Mouse (Mus musculus) myocyte (in vitro differentiated cells): Measurements from ENCODE around the gene Nxf1.

Experiments used
- E2F4 ChIP-seq: IDR thresholded peaks from one replicate; pipeline ENCODE4 v1.6.1; 2011; ENCODE audit warnings: mild to moderate bottlenecking, control low read depth, moderate library complexity; ENCODE audit not compliant: insufficient read depth
- MAX ChIP-seq: IDR thresholded peaks from one replicate; pipeline ENCODE4 v1.6.1; 2011; ENCODE audit warnings: low read depth, mild to moderate bottlenecking, control low read depth
- MYOD1 ChIP-seq, 3 experiments: IDR thresholded peaks; one replicate each; pipeline ENCODE4 v1.6.1; 2011; ENCODE audit warnings: control low read depth in 2 of 3, low read depth in 2 of 3, mild to moderate bottlenecking in 2 of 3, moderate library complexity in 1 of 3; ENCODE audit not compliant: insufficient read length in 2 of 3, control insufficient read depth in 1 of 3
- MYOG ChIP-seq, 3 experiments: IDR thresholded peaks; one replicate each; pipeline ENCODE4 v1.6.1; 2011; ENCODE audit warnings: control low read depth in 2 of 3, low read depth in 2 of 3, mild to moderate bottlenecking in 2 of 3; ENCODE audit not compliant: insufficient read length in 2 of 3, control insufficient read depth in 1 of 3, insufficient read depth in 1 of 3
- POLR2A ChIP-seq: IDR thresholded peaks from one replicate; pipeline ENCODE4 v1.6.1; 2011; ENCODE audit warnings: low read depth, mild to moderate bottlenecking, control low read depth, moderate library complexity; ENCODE audit not compliant: insufficient read length
- REST ChIP-seq: IDR thresholded peaks from one replicate; pipeline ENCODE4 v1.6.1; 2011; ENCODE audit warnings: mild to moderate bottlenecking, control low read depth, moderate library complexity; ENCODE audit not compliant: insufficient read depth, insufficient read length
- TCF12 ChIP-seq: IDR thresholded peaks from one replicate; pipeline ENCODE4 v1.6.1; 2011; ENCODE audit warnings: mild to moderate bottlenecking, control low read depth; ENCODE audit not compliant: poor library complexity, insufficient read depth, severe bottlenecking
- USF1 ChIP-seq: IDR thresholded peaks from one replicate; pipeline ENCODE4 v1.6.1; 2011; ENCODE audit warnings: low read depth, mild to moderate bottlenecking, control low read depth, moderate library complexity

DNA sequence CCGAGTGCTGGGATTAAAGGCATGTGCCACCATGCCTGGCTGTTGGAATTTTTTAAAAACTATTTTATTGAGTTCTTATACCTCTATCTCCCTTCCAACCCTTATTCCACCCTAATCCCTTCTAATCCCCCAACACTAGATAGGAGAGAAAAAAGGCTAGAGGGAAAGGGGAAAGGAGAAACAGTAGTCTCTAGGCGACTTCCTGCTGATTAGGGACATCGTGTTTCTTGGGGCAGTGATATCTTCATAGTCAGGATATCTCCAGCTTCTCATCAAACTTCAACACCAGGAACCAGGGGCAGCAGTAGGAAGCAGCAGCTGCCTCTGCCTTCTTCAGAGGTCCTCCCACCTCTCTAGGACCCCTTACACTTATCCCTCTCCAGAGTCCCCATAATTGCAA lies 22.5 kb upstream of the Nxf1 start:
- TF ChIP-seq POLR2A: no peak
- TF ChIP-seq TCF12: no peak
- TF ChIP-seq MAX: no peak
- TF ChIP-seq MYOD1 (IDR thresholded peaks at IDR 0.05; ENCODE audit: control insufficient read depth in 1 of 3, insufficient read length in 2 of 3, low read depth in 2 of 3): no peak
- no peak for TF ChIP-seq MYOG (IDR thresholded peaks at IDR 0.05; ENCODE audit: control insufficient read depth in 1 of 3, insufficient read depth in 1 of 3, insufficient read length in 2 of 3, low read depth in 2 of 3)
- no peak for TF ChIP-seq USF1
- no peak for TF ChIP-seq REST
- TF ChIP-seq E2F4: no peak
